Mouse (Mus musculus): ENCODE results near the gene Eml2.

Gene Eml2

GRCm38 (mm10) chr7:19160115-19160514 lies 16.1 kb upstream of the Eml2 start:
- ATAC-seq (ENCODE audit: insufficient number of reproducible peaks, low FRiP score, low TSS enrichment), result no peak

- ATAC-seq (ENCODE audit: insufficient number of reproducible peaks, low FRiP score, low TSS enrichment), result no peak
Observed at GRCm38 (mm10) chr7:19162928-19163327, 13.3 kb upstream of the Eml2 start.

- ATAC-seq (ENCODE audit: insufficient number of reproducible peaks, low FRiP score, low TSS enrichment), result no peak
Observed at GRCm38 (mm10) chr7:19163752-19164151, 12.5 kb upstream of the Eml2 start.

GRCm38 (mm10) chr7:19164189-19164588 lies 12.0 kb upstream of the Eml2 start:
- ATAC-seq (ENCODE audit: insufficient number of reproducible peaks, low FRiP score, low TSS enrichment), result no peak

- ATAC-seq (ENCODE audit: insufficient number of reproducible peaks, low FRiP score, low TSS enrichment), result no peak
Observed at GRCm38 (mm10) chr7:19164978-19165377, 11.2 kb upstream of the Eml2 start.

GRCm38 (mm10) chr7:19165656-19166423 lies 10.4 kb upstream of the Eml2 start, which contains the start of gene Gipr:
Gene Gipr, minus strand, starts transcription at chr7:19166127.
- no peak for ATAC-seq (ENCODE audit: insufficient number of reproducible peaks, low FRiP score, low TSS enrichment)

- ATAC-seq (ENCODE audit: insufficient number of reproducible peaks, low FRiP score, low TSS enrichment), result no peak
Observed at GRCm38 (mm10) chr7:19166990-19167389, 9.2 kb upstream of the Eml2 start.

GRCm38 (mm10) chr7:19169506-19169905 lies 6.7 kb upstream of the Eml2 start:
- no peak for ATAC-seq (ENCODE audit: insufficient number of reproducible peaks, low FRiP score, low TSS enrichment)

GRCm38 (mm10) chr7:19170142-19170541 lies 6.1 kb upstream of the Eml2 start:
- no peak for ATAC-seq (ENCODE audit: insufficient number of reproducible peaks, low FRiP score, low TSS enrichment)

- ATAC-seq (ENCODE audit: insufficient number of reproducible peaks, low FRiP score, low TSS enrichment), result no peak
Observed at GRCm38 (mm10) chr7:19171831-19172230, 4.4 kb upstream of the Eml2 start.

GRCm38 (mm10) chr7:19172874-19173273 lies 3.3 kb upstream of the Eml2 start:
- ATAC-seq (ENCODE audit: insufficient number of reproducible peaks, low FRiP score, low TSS enrichment), result no peak

- no peak for ATAC-seq (ENCODE audit: insufficient number of reproducible peaks, low FRiP score, low TSS enrichment)
Observed at GRCm38 (mm10) chr7:19176516-19176947, 311 bp downstream of the Eml2 start.

GRCm38 (mm10) chr7:19177216-19177615 lies 995 bp downstream of the Eml2 start:
- no peak for ATAC-seq (ENCODE audit: insufficient number of reproducible peaks, low FRiP score, low TSS enrichment)

- ATAC-seq (ENCODE audit: insufficient number of reproducible peaks, low FRiP score, low TSS enrichment), result 0 out of 2 replicates have a peak, but pooled peaks have one; percentile 27
Observed at GRCm38 (mm10) chr7:19178035-19178434, 1.8 kb downstream of the Eml2 start.

GRCm38 (mm10) chr7:19178443-19179092 lies 2.3 kb downstream of the Eml2 start:
- no peak for ATAC-seq (ENCODE audit: insufficient number of reproducible peaks, low FRiP score, low TSS enrichment)

GRCm38 (mm10) chr7:19179173-19179572 lies 3.0 kb downstream of the Eml2 start:
- no peak for ATAC-seq (ENCODE audit: insufficient number of reproducible peaks, low FRiP score, low TSS enrichment)

GRCm38 (mm10) chr7:19179936-19180335 lies 3.7 kb downstream of the Eml2 start:
- no peak for ATAC-seq (ENCODE audit: insufficient number of reproducible peaks, low FRiP score, low TSS enrichment)

GRCm38 (mm10) chr7:19180862-19181429 lies 4.7 kb downstream of the Eml2 start:
- ATAC-seq (ENCODE audit: insufficient number of reproducible peaks, low FRiP score, low TSS enrichment), result no peak

- no peak for ATAC-seq (ENCODE audit: insufficient number of reproducible peaks, low FRiP score, low TSS enrichment)
Observed at GRCm38 (mm10) chr7:19184250-19184649, 8.0 kb downstream of the Eml2 start.

- no peak for ATAC-seq (ENCODE audit: insufficient number of reproducible peaks, low FRiP score, low TSS enrichment)
Observed at GRCm38 (mm10) chr7:19184758-19185157, 8.5 kb downstream of the Eml2 start.

- no peak for ATAC-seq (ENCODE audit: insufficient number of reproducible peaks, low FRiP score, low TSS enrichment)
Observed at GRCm38 (mm10) chr7:19194676-19195075, 18.5 kb downstream of the Eml2 start.

All from cerebellum, adult (tissue).